25 mouse cellular contexts compared by ENCODE assay signal in genomic region chr8:42932609-42933008, GRCm38 (mm10).
DNase-seq lines count a peak whose midpoint lies in the region; ATAC-seq and TF ChIP-seq lines count a peak whose summit lies in the region.
"Had no signal": no experiment of that assay in that cellular context is flagged by ENCODE, and none has a peak within 500 bp of the region (broad histone marks: within the 10 kb centered on the region; RNA-seq: fewer than 3 reads in every experiment).

No protein-coding gene starts in this region.

- peak; percentile 23 for DNase-seq in hindbrain, postnatal 0 days (ENCODE audit: low spot score)
- DNase-seq in retina, postnatal 1 day: peak; percentile 20
- DNase-seq in retina, embryonic 14.5 days (ENCODE audit: low spot score): no peak
- DNase-seq in brain, embryonic 14.5 days (ENCODE audit: low read depth): peak; percentile 36
- DNase-seq: adrenal gland, adult 8-10 months; adrenal gland, postnatal 14 days; adrenal gland, postnatal 36 days; cerebellum, adult 11 months; cerebellum, adult 18-20 months; cerebellum, adult 8-10 months; cerebellum, adult 9-11 months; cerebellum, postnatal 14 days; cerebellum, postnatal 36 days; embryo, embryonic 11 days had no signal

- TF ChIP-seq POLR2A in brain, embryonic 14.5 days (IDR thresholded peaks at IDR 0.05; ENCODE audit: borderline replicate concordance, extremely low read depth, insufficient read depth, insufficient read length, poor library complexity, severe bottlenecking): no peak

- no peak overlapping the region for H3K4me2 ChIP-seq in hindbrain, postnatal 0 days (ENCODE audit: low read depth, low read length)
- no peak overlapping the region for H3K4me2 ChIP-seq in hindbrain, embryonic 12.5 days (replicated peaks)
- H3K4me2 ChIP-seq: embryonic facial prominence, embryonic 12.5 days; embryonic facial prominence, embryonic 15.5 days; forebrain, embryonic 12.5 days had no signal

- no peaks in the 10 kb centered on the region for H3K9me3 ChIP-seq in hindbrain, postnatal 0 days (ENCODE audit: low read length)
- H3K9me3 ChIP-seq in hindbrain, embryonic 12.5 days (replicated peaks): no peaks in the 10 kb centered on the region
- H3K9me3 ChIP-seq: embryonic facial prominence, embryonic 12.5 days; embryonic facial prominence, embryonic 15.5 days; forebrain, embryonic 10.5 days; forebrain, embryonic 12.5 days had no signal

- peak; percentile 55; the same call in 1 of the 2 replicates for ATAC-seq in hindbrain, postnatal 0 days
- ATAC-seq in hindbrain, embryonic 12.5 days (ENCODE audit: low FRiP score): no peak
- ATAC-seq in monocyte, adult 5-6 weeks (replicated peaks; ENCODE audit: insufficient number of reproducible peaks, low FRiP score, low TSS enrichment, poor library complexity, severe bottlenecking): no peak
- ATAC-seq: activated CD4-positive, CD25-positive, alpha-beta regulatory T cell, adult 4 months; forebrain, embryonic 14.5 days; forebrain, embryonic 16.5 days; Patski had no signal

- 61% methylated on average over 3 of the region's 3 CpGs for WGBS in hindbrain, postnatal 0 days
- 88% methylated on average over 3 of the region's 3 CpGs for WGBS in hindbrain, embryonic 12.5 days

- H3K27me3 ChIP-seq in hindbrain, postnatal 0 days (ENCODE audit: insufficient read depth, low read length): no peaks in the 10 kb centered on the region
- no peaks in the 10 kb centered on the region for H3K27me3 ChIP-seq in hindbrain, embryonic 12.5 days
- H3K27me3 ChIP-seq: embryonic facial prominence, embryonic 12.5 days; embryonic facial prominence, embryonic 15.5 days; forebrain, embryonic 12.5 days; Patski had no signal

- no peaks in the 10 kb centered on the region for H3K4me1 ChIP-seq in hindbrain, postnatal 0 days (ENCODE audit: insufficient read depth, low read length)
- no peaks in the 10 kb centered on the region for H3K4me1 ChIP-seq in hindbrain, embryonic 12.5 days
- H3K4me1 ChIP-seq: embryonic facial prominence, embryonic 12.5 days; embryonic facial prominence, embryonic 15.5 days; forebrain, embryonic 10.5 days; forebrain, embryonic 12.5 days had no signal

- H3K36me3 ChIP-seq in hindbrain, postnatal 0 days (ENCODE audit: insufficient read depth, low read length): no peaks in the 10 kb centered on the region
- H3K36me3 ChIP-seq in hindbrain, embryonic 12.5 days: no peaks in the 10 kb centered on the region
- H3K36me3 ChIP-seq: embryonic facial prominence, embryonic 12.5 days; embryonic facial prominence, embryonic 15.5 days; forebrain, embryonic 10.5 days; forebrain, embryonic 12.5 days had no signal

- H3K27ac ChIP-seq in hindbrain, postnatal 0 days: no peak overlapping the region
- no peak overlapping the region for H3K27ac ChIP-seq in hindbrain, embryonic 12.5 days
- H3K27ac ChIP-seq: embryonic facial prominence, embryonic 12.5 days; embryonic facial prominence, embryonic 15.5 days; forebrain, embryonic 10.5 days; forebrain, embryonic 12.5 days had no signal

- no peak for TF ChIP-seq CTCF in hindbrain, postnatal 0 days (IDR thresholded peaks at IDR 0.05; ENCODE audit: low read depth)
- no peak for TF ChIP-seq CTCF in brain, embryonic 14.5 days (IDR thresholded peaks at IDR 0.05; ENCODE audit: borderline replicate concordance, extremely low read depth, insufficient read depth, insufficient read length)

- H3K4me3 ChIP-seq in hindbrain, postnatal 0 days (ENCODE audit: low read length): no peak overlapping the region
- H3K4me3 ChIP-seq in hindbrain, embryonic 12.5 days: no peak overlapping the region
- H3K4me3 ChIP-seq: embryonic facial prominence, embryonic 12.5 days; embryonic facial prominence, embryonic 15.5 days; erythroblast, embryonic 14.5 days; forebrain, embryonic 10.5 days; forebrain, embryonic 12.5 days had no signal

- H3K9ac ChIP-seq in hindbrain, postnatal 0 days (replicated peaks; ENCODE audit: low read length): no peak overlapping the region
- H3K9ac ChIP-seq in hindbrain, embryonic 12.5 days: no peak overlapping the region
- H3K9ac ChIP-seq: embryonic facial prominence, embryonic 12.5 days; embryonic facial prominence, embryonic 15.5 days; forebrain, embryonic 12.5 days had no signal
